ENCODE assay signal across 14 mouse cellular contexts in genomic region chr16:17638036-17638628, GRCm38 (mm10). TPM values are rescaled to one million over a fixed set of nuclear protein-coding genes. Genes with fewer than 3 reads are reported as not detected.
A peak's percentile ranks its signal among the peaks of the same experiment; 100 is the strongest.
DNase-seq lines count a peak whose midpoint lies in the region; ATAC-seq and TF ChIP-seq lines count a peak whose summit lies in the region.
"Had no signal": no experiment of that assay in that cellular context is flagged by ENCODE, and none has a peak within 500 bp of the region (broad histone marks: within the 10 kb centered on the region; RNA-seq: fewer than 3 reads in every experiment).

No protein-coding gene starts in this region.

- H3K4me1 ChIP-seq in lung, embryonic 14.5 days (ENCODE audit: insufficient read depth) = no peaks in the 10 kb centered on the region
- H3K4me1 ChIP-seq in liver, embryonic 14.5 days (replicated peaks; ENCODE audit: control insufficient read depth in 2 of 2, insufficient read depth in 2 of 2, low read length in 1 of 2) = peaks cover 35% of the 10 kb centered on the region in 2 experiments
- no peaks in the 10 kb centered on the region for H3K4me1 ChIP-seq in stomach, embryonic 14.5 days (ENCODE audit: control insufficient read depth, insufficient read depth, low read length)
- no peaks in the 10 kb centered on the region for H3K4me1 ChIP-seq in forebrain, embryonic 14.5 days (ENCODE audit: control insufficient read depth, insufficient read depth, low read length)
- H3K4me1 ChIP-seq: embryonic facial prominence, embryonic 15.5 days had no signal

- peak; percentile 94 for TF ChIP-seq EP300 in liver, embryonic 14.5 days (IDR thresholded peaks at IDR 0.05; ENCODE audit: low read depth)

- H3K27ac ChIP-seq in lung, embryonic 14.5 days (ENCODE audit: low read depth) = no peak overlapping the region
- peak overlapping the region; percentile 94 for H3K27ac ChIP-seq in liver, embryonic 14.5 days
- H3K27ac ChIP-seq in stomach, embryonic 14.5 days (ENCODE audit: low read length) = no peak overlapping the region
- H3K27ac ChIP-seq in forebrain, embryonic 14.5 days (ENCODE audit: low read depth, low read length) = no peak overlapping the region
- H3K27ac ChIP-seq: embryonic facial prominence, embryonic 15.5 days; layer of hippocampus, adult 2 months; macrophage had no signal

- no peak overlapping the region for H3K4me2 ChIP-seq in lung, embryonic 14.5 days
- peak overlapping the region; percentile 36 for H3K4me2 ChIP-seq in liver, embryonic 14.5 days (ENCODE audit: low read depth)
- H3K4me2 ChIP-seq in stomach, embryonic 14.5 days (replicated peaks; ENCODE audit: low read depth, low read length) = no peak overlapping the region
- no peak overlapping the region for H3K4me2 ChIP-seq in forebrain, embryonic 14.5 days (ENCODE audit: low read length)
- H3K4me2 ChIP-seq: embryonic facial prominence, embryonic 15.5 days had no signal

- no peak overlapping the region for H3K9ac ChIP-seq in lung, embryonic 14.5 days
- H3K9ac ChIP-seq in liver, embryonic 14.5 days (replicated peaks) = peak overlapping the region; percentile 45
- H3K9ac ChIP-seq in stomach, embryonic 14.5 days (replicated peaks; ENCODE audit: low read depth, low read length) = no peak overlapping the region
- no peak overlapping the region for H3K9ac ChIP-seq in forebrain, embryonic 14.5 days (ENCODE audit: low read length)
- H3K9ac ChIP-seq: embryonic facial prominence, embryonic 15.5 days had no signal

- no peak overlapping the region for H3K4me3 ChIP-seq in lung, embryonic 14.5 days (ENCODE audit: low read depth, low read length)
- no peak overlapping the region for H3K4me3 ChIP-seq in liver, embryonic 14.5 days (ENCODE audit: insufficient read depth in 1 of 2, low read depth in 2 of 2, low read length in 2 of 2)
- no peak overlapping the region for H3K4me3 ChIP-seq in stomach, embryonic 14.5 days (ENCODE audit: low read depth, low read length)
- H3K4me3 ChIP-seq in forebrain, embryonic 14.5 days (ENCODE audit: low read depth, low read length) = no peak overlapping the region
- H3K4me3 ChIP-seq: embryonic facial prominence, embryonic 15.5 days; layer of hippocampus, adult 2 months; myocyte had no signal

- no peak for TF ChIP-seq CTCF in lung, embryonic 14.5 days (IDR thresholded peaks at IDR 0.05; ENCODE audit: low read depth)
- no peak for TF ChIP-seq CTCF in liver, embryonic 14.5 days (IDR thresholded peaks at IDR 0.05; ENCODE audit: low read depth)

- ATAC-seq in lung, embryonic 14.5 days (ENCODE audit: insufficient read depth) = peak; percentile 25; the same call in 1 of the 2 replicates
- peak; percentile 90 for ATAC-seq in erythroblast, adult 5-6 weeks (replicated peaks; ENCODE audit: low FRiP score, poor library complexity, severe bottlenecking)
- peak; percentile 98 for ATAC-seq in liver, embryonic 14.5 days (ENCODE audit: insufficient read depth)
- ATAC-seq in stomach, embryonic 14.5 days (ENCODE audit: insufficient number of reproducible peaks, insufficient read depth, low FRiP score, low read depth) = peak; percentile 73; the same call in 1 of the 2 replicates
- ATAC-seq in forebrain, embryonic 14.5 days = no peak

- H3K36me3 ChIP-seq in lung, embryonic 14.5 days (ENCODE audit: insufficient read depth) = peaks cover 88% of the 10 kb centered on the region
- peaks cover 51% of the 10 kb centered on the region for H3K36me3 ChIP-seq in liver, embryonic 14.5 days (replicated peaks; ENCODE audit: control insufficient read depth, insufficient read depth, low read depth)
- H3K36me3 ChIP-seq in stomach, embryonic 14.5 days (ENCODE audit: control insufficient read depth, insufficient read depth, low read length) = peaks cover 64% of the 10 kb centered on the region
- peaks cover 74% of the 10 kb centered on the region for H3K36me3 ChIP-seq in forebrain, embryonic 14.5 days (ENCODE audit: control insufficient read depth, insufficient read depth, low read length)

- WGBS in lung, embryonic 14.5 days = 91% methylated on average over 9 of the region's 9 CpGs
- 28% methylated on average over 9 of the region's 9 CpGs for WGBS in liver, embryonic 14.5 days (ENCODE audit: insufficient replicate concordance)
- 87% methylated on average over 9 of the region's 9 CpGs for WGBS in stomach, embryonic 14.5 days
- 92% methylated on average over 9 of the region's 9 CpGs for WGBS in forebrain, embryonic 14.5 days

- no peaks in the 10 kb centered on the region for H3K27me3 ChIP-seq in lung, embryonic 14.5 days (ENCODE audit: insufficient read depth, low read length)
- H3K27me3 ChIP-seq in liver, embryonic 14.5 days (ENCODE audit: control insufficient read depth, insufficient read depth, low read length) = no peaks in the 10 kb centered on the region
- no peaks in the 10 kb centered on the region for H3K27me3 ChIP-seq in stomach, embryonic 14.5 days (ENCODE audit: control insufficient read depth, insufficient read depth, low read length)
- no peaks in the 10 kb centered on the region for H3K27me3 ChIP-seq in forebrain, embryonic 14.5 days (replicated peaks; ENCODE audit: control insufficient read depth, insufficient read depth, low read length)
- H3K27me3 ChIP-seq: CH12.LX; embryonic facial prominence, embryonic 15.5 days had no signal

- H3K9me3 ChIP-seq in lung, embryonic 14.5 days (ENCODE audit: low read depth, low read length) = no peaks in the 10 kb centered on the region
- H3K9me3 ChIP-seq in liver, embryonic 14.5 days (ENCODE audit: control insufficient read depth, low read length) = no peaks in the 10 kb centered on the region
- no peaks in the 10 kb centered on the region for H3K9me3 ChIP-seq in stomach, embryonic 14.5 days (ENCODE audit: control insufficient read depth, low read depth, low read length)
- no peaks in the 10 kb centered on the region for H3K9me3 ChIP-seq in forebrain, embryonic 14.5 days (replicated peaks; ENCODE audit: control insufficient read depth, low read length)
- H3K9me3 ChIP-seq: embryonic facial prominence, embryonic 15.5 days had no signal

- no peak for DNase-seq in lung, embryonic 14.5 days
- no peak for DNase-seq in lung, postnatal 14 days
- DNase-seq in liver, embryonic 14.5 days (ENCODE audit: low read depth in 3 of 3, low spot score in 3 of 3) = peak; percentile 85 to 88 (median 86)
- no peak for DNase-seq in forebrain, embryonic 14.5 days (ENCODE audit: low spot score)
- no peak for DNase-seq in yolk sac, embryonic 10.5 days (ENCODE audit: low spot score)
- DNase-seq in thymus, postnatal 36 days = no peak
- DNase-seq: left cerebral cortex, postnatal 4 days had no signal

RNA-seq across cellular contexts. Expression of gene Ccdc74a, which starts 8.1 kb away (rescaled TPM):
- 5.3 and 5.4 TPM in 2 replicates for polyA plus RNA-seq in lung, embryonic 14.5 days (2014; fragmentation: Nextera tagmentation; extraction: Ambion mirVana)
- total RNA-seq in erythroblast, adult 5-6 weeks (2015; ENCODE audit: low replicate concordance) = not detected in 2 replicates
- total RNA-seq in erythroblast, adult 5-6 weeks (2017; ENCODE audit: low replicate concordance) = 0.60 and 1.7 TPM in 2 replicates
- 1.6 and 2.5 TPM in 2 replicates for polyA plus RNA-seq in liver, embryonic 14.5 days (2012; rRNA removed)
- 2.6 and 3.4 TPM in 2 replicates for polyA plus RNA-seq in liver, embryonic 14.5 days (2014; fragmentation: Nextera tagmentation; extraction: Ambion mirVana)
- polyA plus RNA-seq in stomach, embryonic 14.5 days (2014; fragmentation: Nextera tagmentation; extraction: Ambion mirVana) = 5.6 and 5.9 TPM in 2 replicates
- polyA plus RNA-seq in forebrain, embryonic 14.5 days (2014; fragmentation: Nextera tagmentation; extraction: Ambion mirVana) = 4.8 and 5.7 TPM in 2 replicates
- total RNA-seq: CH12.LX had no signal

RNA-seq across cellular contexts. Expression of gene Smpd4, which starts 19.0 kb away (rescaled TPM):
- 45.4 and 45.7 TPM in 2 replicates for polyA plus RNA-seq in lung, embryonic 14.5 days (2014; fragmentation: Nextera tagmentation; extraction: Ambion mirVana)
- 9.6 and 20.5 TPM in 2 replicates for total RNA-seq in erythroblast, adult 5-6 weeks (2015; ENCODE audit: low replicate concordance)
- total RNA-seq in erythroblast, adult 5-6 weeks (2017; ENCODE audit: low replicate concordance) = 14.6 and 19.2 TPM in 2 replicates
- 28.8 and 33.7 TPM in 2 replicates for polyA plus RNA-seq in liver, embryonic 14.5 days (2012; rRNA removed)
- 18.8 and 21.7 TPM in 2 replicates for polyA plus RNA-seq in liver, embryonic 14.5 days (2014; fragmentation: Nextera tagmentation; extraction: Ambion mirVana)
- polyA plus RNA-seq in stomach, embryonic 14.5 days (2014; fragmentation: Nextera tagmentation; extraction: Ambion mirVana) = 38.7 and 42.6 TPM in 2 replicates
- polyA plus RNA-seq in forebrain, embryonic 14.5 days (2014; fragmentation: Nextera tagmentation; extraction: Ambion mirVana) = 34.3 and 35.7 TPM in 2 replicates

RNA-seq across cellular contexts. Expression of gene Slc7a4, which starts 55.1 kb away (rescaled TPM):
- 6.2 and 8.0 TPM in 2 replicates for polyA plus RNA-seq in lung, embryonic 14.5 days (2014; fragmentation: Nextera tagmentation; extraction: Ambion mirVana)
- 0.38 and 0.42 TPM in 2 replicates for total RNA-seq in erythroblast, adult 5-6 weeks (2015; ENCODE audit: low replicate concordance)
- 0.84 and 7.1 TPM in 2 replicates for total RNA-seq in erythroblast, adult 5-6 weeks (2017; ENCODE audit: low replicate concordance)
- 1.1 and 2.0 TPM in 2 replicates for polyA plus RNA-seq in liver, embryonic 14.5 days (2012; rRNA removed)
- polyA plus RNA-seq in liver, embryonic 14.5 days (2014; fragmentation: Nextera tagmentation; extraction: Ambion mirVana) = 1.3 and 1.8 TPM in 2 replicates
- 13.0 and 15.2 TPM in 2 replicates for polyA plus RNA-seq in stomach, embryonic 14.5 days (2014; fragmentation: Nextera tagmentation; extraction: Ambion mirVana)
- polyA plus RNA-seq in forebrain, embryonic 14.5 days (2014; fragmentation: Nextera tagmentation; extraction: Ambion mirVana) = 23.3 and 27.1 TPM in 2 replicates

Comparison
In these comparisons a context has a peak if more than half of its experiments do, and no peak if none do; other contexts are left out.
1. DNase-seq: peak in liver, embryonic 14.5 days (3 of 3); none in lung, embryonic 14.5 days (single experiment), lung, postnatal 14 days (single experiment), forebrain, embryonic 14.5 days (single experiment), yolk sac, embryonic 10.5 days (single experiment) and thymus, postnatal 36 days (0 of 2).